Mouse (Mus musculus) kidney, adult 2 months (tissue): ENCODE results near the gene Dpp9.
A peak's percentile ranks its signal among the peaks of the same experiment; 100 is the strongest.

ENCODE experiments used
- CTCF ChIP-seq: fragments of 200-500 bp; conservative IDR thresholded peaks from 2 replicates; pipeline ENCODE4 v1.5.1; 2011; ENCODE audit warnings: low read depth, mild to moderate bottlenecking, control low read depth, low read length, moderate library complexity, mixed read lengths; ENCODE audit not compliant: insufficient read depth, insufficient read length
- POLR2A ChIP-seq: fragments of 200-500 bp; IDR thresholded peaks from one replicate; pipeline ENCODE4 v1.6.1; 2011; ENCODE audit warnings: low read depth, low read length, control low read depth

DNA sequence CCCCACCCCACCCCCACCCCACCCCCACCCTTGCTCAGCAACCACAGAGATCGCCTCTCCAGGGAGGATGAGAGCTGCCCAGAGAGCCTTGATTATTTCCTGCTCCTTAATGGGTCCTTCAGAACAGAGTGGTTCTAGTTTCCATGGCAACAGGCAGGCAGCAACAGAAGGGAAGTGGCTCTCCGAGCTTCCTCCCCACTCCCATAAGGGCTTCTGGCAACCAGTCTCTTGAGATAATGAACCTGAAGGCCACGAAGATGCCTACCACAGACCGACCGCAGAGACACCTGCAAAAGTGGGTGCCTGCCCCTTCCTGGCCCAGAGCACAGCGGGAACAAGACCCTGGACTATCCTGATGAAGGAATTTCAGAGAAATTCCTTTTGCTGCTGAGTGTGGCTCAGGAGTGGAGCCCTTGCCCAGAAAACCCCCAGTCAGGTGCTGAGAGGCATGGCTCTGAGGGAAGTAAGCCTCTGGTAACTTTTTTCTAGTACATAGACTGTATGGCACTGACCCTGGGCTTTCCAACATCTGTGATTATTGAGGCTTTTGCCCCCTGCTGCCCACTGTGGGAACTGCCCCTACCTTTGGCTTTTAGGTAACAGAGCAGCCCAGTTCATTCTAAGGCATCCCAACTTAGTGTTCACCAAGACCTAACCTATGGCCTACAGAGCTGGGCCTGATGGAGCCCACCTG is 32.6 kb upstream of the Dpp9 start:
- TF ChIP-seq CTCF, result peak; percentile 80
- TF ChIP-seq POLR2A, result no peak
